Mouse (Mus musculus) left cerebral cortex, postnatal 10 days (tissue): ENCODE measurements at regions not wholly inside any gene's neighbourhood (a gene's known extent, or its start where the extent isn't known, plus 50 kb on each side); places are given as distances from the start of the nearest gene placed in this dataset.

Experiments
- DNase-seq, 2 experiments: peaks; one replicate each; pipeline ENCODE4 v3.0.0; 2021 to 2022; ENCODE audit warnings: low spot score in 2 of 2, mixed read lengths in 1 of 2; ENCODE audit errors: extremely low spot score in 1 of 2
- intact Hi-C: fragments of 180-260 bp; cut with DNase I; formaldehyde crosslinking; loops from one replicate; pipeline ENCODE4 v1.15.1; 2025

- intact Hi-C loops: no loop called here
- no peak for DNase-seq
These were observed 76.5 kb upstream of the Ccser1 start for GRCm38 (mm10) chr6:61103459-61104234.

GRCm38 (mm10) chr6:61115250-61115649 is 64.9 kb upstream of the Ccser1 start:
- intact Hi-C loops: no loop called here
- DNase-seq: no peak

GRCm38 (mm10) chr6:61119590-61119989 is 60.5 kb upstream of the Ccser1 start:
- no peak for DNase-seq
- intact Hi-C loops: no loop called here

- DNase-seq: no peak
- intact Hi-C loops: no loop called here
These were observed 54.7 kb upstream of the Ccser1 start for GRCm38 (mm10) chr6:61125431-61125830.

- DNase-seq: no peak
These were observed 52.9 kb upstream of the Ccser1 start for GRCm38 (mm10) chr6:61127238-61127637.

GRCm38 (mm10) chr6:61128211-61128610 is 51.9 kb upstream of the Ccser1 start:
- intact Hi-C loops: no loop called here
- no peak for DNase-seq

More at GRCm38 (mm10) chr6:61127238-61127637, 52.9 kb upstream of the Ccser1 start:
- intact Hi-C loops: no loop called here
